Mouse (Mus musculus) lung, postnatal 10 days (tissue): ENCODE results near the gene Tmem131l.

Experiments
- DNase-seq: peaks from one replicate; pipeline ENCODE4 v3.0.0; 2021

The Tmem131l gene

GRCm38 (mm10) chr3:83849341-83849740 is 190.6 kb downstream of the Tmem131l start:
- DNase-seq, result no peak
